Mouse (Mus musculus) spleen, embryonic (tissue): ENCODE data around the gene 1700057G04Rik.

Experiments used
- CTCF ChIA-PET: fragments of 350-600 bp; sonication (Branson Sonifier 250); formaldehyde crosslinking; loops from one replicate; lab custom pipeline; 2022; lab: Charles Lee

1700057G04Rik gene

GRCm38 (mm10) chr9:92386871-92387270 is 77.7 kb downstream of the 1700057G04Rik start:
- CTCF ChIA-PET = no interaction called here

DNA sequence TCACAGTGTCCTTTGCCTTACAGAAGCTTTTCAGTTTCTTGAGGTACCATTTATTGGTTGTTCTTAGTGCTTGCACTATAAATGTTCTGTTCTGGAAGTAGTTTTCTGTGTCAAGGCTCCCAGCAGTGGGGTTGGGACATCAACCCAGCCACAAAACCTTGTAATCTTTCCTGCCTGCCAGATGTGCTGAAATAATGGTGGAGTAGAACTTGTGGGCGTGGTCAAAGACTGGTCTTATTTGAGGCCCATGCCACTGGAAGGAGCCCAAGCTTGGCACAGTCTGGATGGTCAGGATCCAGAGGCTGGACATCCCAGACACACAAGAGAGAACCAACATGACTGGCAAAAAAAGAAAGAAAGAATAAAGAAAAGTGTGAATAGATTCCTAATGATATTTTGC is 78.2 kb downstream of the 1700057G04Rik start:
- CTCF ChIA-PET = no interaction called here

- CTCF ChIA-PET = no interaction called here
These were observed 93.5 kb downstream of the 1700057G04Rik start for GRCm38 (mm10) chr9:92402628-92403027.
